8 mouse cellular contexts compared by ENCODE assay signal in genomic region chr11:3912875-3913271, GRCm38 (mm10). TPM values are rescaled to one million over a fixed set of nuclear protein-coding genes. Genes with fewer than 3 reads are reported as not detected.
DNase-seq lines count a peak whose midpoint lies in the region; ATAC-seq and TF ChIP-seq lines count a peak whose summit lies in the region.

No protein-coding gene starts in this region.

- peak overlapping the region; percentile 73 for H3K9ac ChIP-seq in forebrain, embryonic 13.5 days
- H3K9ac ChIP-seq in hindbrain, embryonic 14.5 days: peak overlapping the region; percentile 77
- H3K9ac ChIP-seq in liver, embryonic 13.5 days: peak overlapping the region; percentile 45; the same call in 1 of the 2 replicates

- intact Hi-C loops in left cerebral cortex, adult 2 months (cut with DNase I): loop anchor here (1.0 to 5.0 kb wide), 2 partner anchors 18 to 201 kb away; partner anchors contain the start of genes 4921536K21Rik and Dusp18

- WGBS in forebrain, embryonic 13.5 days: 1% methylated on average over 16 of the region's 16 CpGs
- under 1% methylated on average over 16 of the region's 16 CpGs for WGBS in hindbrain, embryonic 14.5 days
- WGBS in liver, embryonic 13.5 days (ENCODE audit: insufficient replicate concordance): 8% methylated on average over 16 of the region's 16 CpGs

- H3K4me1 ChIP-seq in forebrain, embryonic 13.5 days: peaks cover 48% of the 10 kb centered on the region
- peaks cover 43% of the 10 kb centered on the region for H3K4me1 ChIP-seq in hindbrain, embryonic 14.5 days (replicated peaks; ENCODE audit: control insufficient read depth, insufficient read depth, low read length)
- peaks cover 24% of the 10 kb centered on the region for H3K4me1 ChIP-seq in liver, embryonic 13.5 days (replicated peaks)

- H3K27ac ChIP-seq in left cerebral cortex, adult 2 months: peak overlapping the region; percentile 92
- no peak overlapping the region; the same call in 1 of the 2 replicates for H3K27ac ChIP-seq in forebrain, embryonic 13.5 days
- peak overlapping the region; percentile 43 for H3K27ac ChIP-seq in hindbrain, embryonic 14.5 days
- H3K27ac ChIP-seq in liver, embryonic 13.5 days: no peak overlapping the region

- peak in 1 of 2 experiments; percentile 37 for DNase-seq in left cerebral cortex, adult 2 months (ENCODE audit: extremely low spot score in 1 of 2, low spot score in 2 of 2)
- no peak for DNase-seq in left cerebral cortex, adult 9 months (ENCODE audit: low spot score in 2 of 2)
- DNase-seq in adrenal gland, postnatal 36 days: peak; percentile 40 to 54
- no peak for DNase-seq in hindbrain, embryonic 14.5 days (ENCODE audit: low spot score)
- DNase-seq in liver, embryonic 13.5 days: no peak
- DNase-seq in neural tube, embryonic 10.5 days (ENCODE audit: extremely low spot score, low spot score): peak; percentile 59
- no peak for DNase-seq in T-cell, adult 2 months (ENCODE audit: low spot score)

- peak; percentile 31 for ATAC-seq in forebrain, embryonic 13.5 days
- peak; percentile 2; the same call in 1 of the 2 replicates for ATAC-seq in hindbrain, embryonic 14.5 days (ENCODE audit: low FRiP score)
- ATAC-seq in liver, embryonic 13.5 days (ENCODE audit: low read depth): peak; percentile 3; the same call in 1 of the 2 replicates

- no peaks in the 10 kb centered on the region; the same call in 1 of the 2 replicates for H3K27me3 ChIP-seq in forebrain, embryonic 13.5 days
- no peaks in the 10 kb centered on the region for H3K27me3 ChIP-seq in hindbrain, embryonic 14.5 days (ENCODE audit: control insufficient read depth, insufficient read depth, low read length)
- peaks cover 45% of the 10 kb centered on the region for H3K27me3 ChIP-seq in liver, embryonic 13.5 days

- peak overlapping the region; percentile 77 for H3K4me3 ChIP-seq in left cerebral cortex, adult 2 months
- peak overlapping the region; percentile 65 for H3K4me3 ChIP-seq in forebrain, embryonic 13.5 days
- H3K4me3 ChIP-seq in hindbrain, embryonic 14.5 days (replicated peaks; ENCODE audit: low read length): peak overlapping the region; percentile 62
- H3K4me3 ChIP-seq in liver, embryonic 13.5 days (replicated peaks): peak overlapping the region; percentile 57

- no peaks in the 10 kb centered on the region for H3K9me3 ChIP-seq in forebrain, embryonic 13.5 days (replicated peaks)
- no peaks in the 10 kb centered on the region for H3K9me3 ChIP-seq in hindbrain, embryonic 14.5 days (ENCODE audit: control insufficient read depth, low read length)
- no peaks in the 10 kb centered on the region for H3K9me3 ChIP-seq in liver, embryonic 13.5 days (replicated peaks)

- no peak; the same call in 1 of the 2 replicates for TF ChIP-seq CTCF in left cerebral cortex, adult 2 months (IDR thresholded peaks at IDR 0.05)

- no peaks in the 10 kb centered on the region for H3K36me3 ChIP-seq in forebrain, embryonic 13.5 days (ENCODE audit: poor library complexity, severe bottlenecking)
- H3K36me3 ChIP-seq in hindbrain, embryonic 14.5 days (replicated peaks; ENCODE audit: control insufficient read depth, insufficient read depth): no peaks in the 10 kb centered on the region
- no peaks in the 10 kb centered on the region for H3K36me3 ChIP-seq in liver, embryonic 13.5 days

- peak overlapping the region; percentile 91 for H3K4me2 ChIP-seq in forebrain, embryonic 13.5 days
- peak overlapping the region; percentile 85 for H3K4me2 ChIP-seq in hindbrain, embryonic 14.5 days (replicated peaks)
- H3K4me2 ChIP-seq in liver, embryonic 13.5 days: peak overlapping the region; percentile 80

RNA-seq across cellular contexts. Expression of gene Slc35e4, which starts 1.6 kb away (rescaled TPM):
- total RNA-seq in left cerebral cortex, adult 2 months (2021): 10 to 100 TPM; 19.1 to 20.9 TPM
- total RNA-seq in adrenal gland, postnatal 36 days (2021): 1 to 10 TPM; 5.5 to 7.2 TPM
- 6.7 and 8.2 TPM in 2 replicates for polyA plus RNA-seq in forebrain, embryonic 13.5 days (2015; fragmentation: Nextera tagmentation; extraction: Ambion mirVana)
- polyA plus RNA-seq in hindbrain, embryonic 14.5 days (2014; fragmentation: Nextera tagmentation; extraction: Ambion mirVana): 11.2 and 14.2 TPM in 2 replicates
- 0.45 and 0.68 TPM in 2 replicates for polyA plus RNA-seq in liver, embryonic 13.5 days (2015; fragmentation: Nextera tagmentation; extraction: Ambion mirVana)

RNA-seq across cellular contexts. Expression of gene Dusp18, which starts 17.8 kb away (rescaled TPM):
- total RNA-seq in left cerebral cortex, adult 2 months (2021): 10 to 100 TPM; 23.1 to 24.9 TPM
- 1 to 10 TPM; 4.0 to 6.0 TPM for total RNA-seq in adrenal gland, postnatal 36 days (2021)
- polyA plus RNA-seq in forebrain, embryonic 13.5 days (2015; fragmentation: Nextera tagmentation; extraction: Ambion mirVana): 28.4 and 35.7 TPM in 2 replicates
- 29.2 and 30.2 TPM in 2 replicates for polyA plus RNA-seq in hindbrain, embryonic 14.5 days (2014; fragmentation: Nextera tagmentation; extraction: Ambion mirVana)
- polyA plus RNA-seq in liver, embryonic 13.5 days (2015; fragmentation: Nextera tagmentation; extraction: Ambion mirVana): 0.43 and 0.48 TPM in 2 replicates

RNA-seq across cellular contexts. Expression of gene 4921536K21Rik, which starts 18.0 kb away (rescaled TPM):
- total RNA-seq in left cerebral cortex, adult 2 months (2021): under 1 TPM; 0.54 to 0.61 TPM
- under 1 TPM; 0.60 to 0.63 TPM for total RNA-seq in adrenal gland, postnatal 36 days (2021)
- 0.75 and 0.97 TPM in 2 replicates for polyA plus RNA-seq in forebrain, embryonic 13.5 days (2015; fragmentation: Nextera tagmentation; extraction: Ambion mirVana)
- polyA plus RNA-seq in hindbrain, embryonic 14.5 days (2014; fragmentation: Nextera tagmentation; extraction: Ambion mirVana): 0.13 and 0.28 TPM in 2 replicates
- polyA plus RNA-seq in liver, embryonic 13.5 days (2015; fragmentation: Nextera tagmentation; extraction: Ambion mirVana): 0.03 TPM in 1 of 2 replicates, not detected in the other

RNA-seq across cellular contexts. Expression of gene Tcn2, which starts 19.1 kb away (rescaled TPM):
- 10 to 100 TPM; 17.1 to 20.7 TPM for total RNA-seq in left cerebral cortex, adult 2 months (2021)
- 100 to 1,000 TPM; 131 to 132 TPM for total RNA-seq in adrenal gland, postnatal 36 days (2021)
- 11.6 and 12.5 TPM in 2 replicates for polyA plus RNA-seq in forebrain, embryonic 13.5 days (2015; fragmentation: Nextera tagmentation; extraction: Ambion mirVana)
- 31.0 and 31.4 TPM in 2 replicates for polyA plus RNA-seq in hindbrain, embryonic 14.5 days (2014; fragmentation: Nextera tagmentation; extraction: Ambion mirVana)
- 14.8 and 15.9 TPM in 2 replicates for polyA plus RNA-seq in liver, embryonic 13.5 days (2015; fragmentation: Nextera tagmentation; extraction: Ambion mirVana)

RNA-seq across cellular contexts. Expression of gene Osbp2, which starts 49.2 kb away (rescaled TPM):
- 100 to 1,000 TPM; 141 to 149 TPM for total RNA-seq in left cerebral cortex, adult 2 months (2021)
- total RNA-seq in adrenal gland, postnatal 36 days (2021): 1 to 10 TPM; 2.2 to 2.5 TPM
- 5.9 and 6.6 TPM in 2 replicates for polyA plus RNA-seq in forebrain, embryonic 13.5 days (2015; fragmentation: Nextera tagmentation; extraction: Ambion mirVana)
- polyA plus RNA-seq in hindbrain, embryonic 14.5 days (2014; fragmentation: Nextera tagmentation; extraction: Ambion mirVana): 23.8 and 27.9 TPM in 2 replicates
- 0.18 and 0.27 TPM in 2 replicates for polyA plus RNA-seq in liver, embryonic 13.5 days (2015; fragmentation: Nextera tagmentation; extraction: Ambion mirVana)

Comparison
In these comparisons a context has a peak if more than half of its experiments do, and no peak if none do; other contexts are left out.
1. DNase-seq: peak in adrenal gland, postnatal 36 days (2 of 2) and neural tube, embryonic 10.5 days (single experiment); none in left cerebral cortex, adult 9 months (0 of 2), hindbrain, embryonic 14.5 days (single experiment), liver, embryonic 13.5 days (single experiment) and T-cell, adult 2 months (single experiment).
2. H3K27ac ChIP-seq: peak in left cerebral cortex, adult 2 months (single experiment) and hindbrain, embryonic 14.5 days (single experiment); none in forebrain, embryonic 13.5 days (single experiment) and liver, embryonic 13.5 days (single experiment).
3. RNA of gene Dusp18, which starts 17.8 kb away (polyA plus RNA-seq): 29.2 to 30.2 TPM in hindbrain, embryonic 14.5 days and 28.4 to 35.7 TPM in forebrain, embryonic 13.5 days; 0.43 to 0.48 TPM in liver, embryonic 13.5 days; every median in the first group is over 10 times any median in the second.
4. Peak in every context shown above with its lines, with median percentiles within 50 percentile points of each other: H3K4me3 ChIP-seq, ATAC-seq, H3K4me2 ChIP-seq and H3K9ac ChIP-seq.